Mouse (Mus musculus): ENCODE data around the gene Abhd12.
"Not testable (repeated sequence)": the region's sequence is repeated elsewhere in the genome, so short reads cannot be mapped to it uniquely, and the experiment has no call there.

Abhd12 gene

DNA sequence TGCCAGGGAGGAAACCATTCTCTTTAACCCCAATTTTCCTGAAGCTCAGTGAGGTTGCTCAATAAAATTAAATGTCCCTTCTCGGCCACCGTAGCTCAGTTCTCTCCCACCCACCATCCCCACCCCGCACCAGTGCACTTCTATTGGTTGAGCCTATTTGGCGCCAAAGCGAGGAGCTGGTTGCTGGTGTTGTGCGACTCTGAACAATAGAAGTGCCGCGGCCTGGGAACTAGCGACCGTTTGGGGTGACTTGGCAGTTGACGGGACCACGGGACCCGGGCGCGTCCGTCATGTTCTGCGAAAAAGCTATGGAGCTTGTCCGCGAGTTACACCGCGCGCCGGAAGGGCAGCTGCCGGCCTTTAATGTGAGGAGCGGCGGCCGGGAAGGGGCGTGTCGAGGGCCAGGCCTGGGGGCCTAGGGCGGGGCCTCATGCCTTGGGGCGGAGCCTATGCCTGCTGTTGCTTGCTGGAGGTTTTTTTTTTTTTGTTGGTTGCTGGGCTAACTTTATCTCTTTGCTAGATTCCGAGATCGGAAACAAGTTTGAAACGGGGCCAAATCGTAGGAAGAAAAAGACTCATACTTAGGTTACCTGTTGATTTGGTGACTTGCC, 5.0 kb upstream of the Abhd12 start:
- peak; percentile 89 for DNase-seq

GRCm38 (mm10) chr2:150908881-150909280, 4.3 kb upstream of the Abhd12 start:
- DNase-seq: not testable (repeated sequence)

DNA sequence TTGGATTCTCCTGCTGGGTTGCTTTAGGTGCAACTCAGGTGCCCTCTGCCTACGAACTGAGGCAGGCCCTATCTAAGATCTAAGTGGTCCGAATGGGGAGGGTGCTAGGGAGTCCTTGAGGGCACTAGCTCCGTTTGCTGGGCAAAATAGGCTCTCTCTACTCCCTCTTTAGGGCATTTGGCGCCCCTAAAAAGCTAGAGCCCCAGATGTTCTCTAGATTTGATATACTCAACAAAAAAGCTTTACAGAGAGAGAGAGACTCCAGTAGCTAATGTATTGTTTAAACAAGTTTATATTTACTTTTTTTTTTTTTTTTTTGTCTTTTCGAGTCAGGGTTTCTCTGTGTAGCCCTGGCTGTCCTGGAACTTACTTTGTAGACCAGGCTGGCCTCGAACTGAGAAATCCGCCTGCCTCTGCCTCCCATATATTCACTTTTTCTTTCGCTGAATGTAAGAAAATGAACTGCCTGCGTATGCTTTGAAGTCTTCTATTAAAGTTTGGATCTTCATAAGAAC, 452 bp upstream of the Abhd12 start, which contains the start of gene Gins1:
TSS of gene Gins1 (plus strand) at position 465 of the 515 bp plus-strand sequence.
- DNase-seq: no peak

DNA sequence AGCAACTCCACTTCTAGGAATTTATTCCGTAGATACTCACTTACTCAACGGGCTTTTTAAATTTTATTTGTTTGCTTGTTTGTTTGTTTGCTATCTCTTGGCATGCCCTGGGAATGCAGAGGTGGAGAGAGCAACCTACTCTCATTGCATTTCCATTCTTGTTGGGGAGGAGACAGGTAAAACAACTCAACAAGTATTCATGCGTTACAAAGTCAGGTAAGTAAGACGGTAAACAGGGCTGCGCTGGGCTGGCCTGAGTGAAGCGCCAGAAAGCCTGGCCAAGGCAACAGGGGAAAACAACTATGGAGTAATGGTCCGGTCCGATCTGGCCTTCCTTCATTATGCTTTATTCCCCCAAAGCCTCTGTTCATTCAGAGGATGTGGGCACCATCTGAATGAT, 2.2 kb downstream of the Abhd12 start:
- DNase-seq: no peak

- no peak for DNase-seq
These were observed 4.2 kb downstream of the Abhd12 start for GRCm38 (mm10) chr2:150900341-150900740.

GRCm38 (mm10) chr2:150895691-150896252, 8.8 kb downstream of the Abhd12 start:
- no peak for DNase-seq

DNA sequence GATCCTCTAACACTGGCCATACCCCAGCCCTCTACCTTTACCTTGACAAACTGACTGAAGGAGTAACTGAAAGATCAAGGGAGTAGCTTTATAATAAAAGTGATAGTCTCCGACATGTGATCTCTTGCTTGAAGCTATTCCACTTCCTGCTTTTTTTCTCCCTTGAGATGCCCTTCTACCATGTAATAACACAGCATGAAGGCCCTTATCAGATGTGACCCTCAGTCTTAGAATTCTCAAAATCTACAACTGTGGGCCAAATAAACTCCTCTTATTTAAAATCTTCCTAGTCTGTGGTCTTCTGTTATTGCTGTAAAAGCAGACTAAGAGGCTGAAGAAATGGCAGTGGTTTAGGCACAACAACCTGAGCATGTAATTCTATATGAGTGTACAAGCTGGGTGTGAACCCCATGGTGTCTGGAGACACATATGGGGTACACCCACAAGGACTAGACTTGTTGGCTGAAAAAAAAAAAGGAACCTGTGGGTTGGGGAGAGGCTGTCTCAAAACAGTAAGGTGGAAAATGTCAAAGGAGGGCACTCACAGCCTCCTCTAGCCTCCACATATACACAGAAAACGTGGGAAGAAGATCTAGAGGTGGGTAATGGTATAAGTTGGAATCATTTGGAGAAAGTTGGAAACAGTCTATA, 9.8 kb downstream of the Abhd12 start:
- DNase-seq: no peak

GRCm38 (mm10) chr2:150887370-150887769, 17.2 kb downstream of the Abhd12 start:
- no peak for DNase-seq

DNA sequence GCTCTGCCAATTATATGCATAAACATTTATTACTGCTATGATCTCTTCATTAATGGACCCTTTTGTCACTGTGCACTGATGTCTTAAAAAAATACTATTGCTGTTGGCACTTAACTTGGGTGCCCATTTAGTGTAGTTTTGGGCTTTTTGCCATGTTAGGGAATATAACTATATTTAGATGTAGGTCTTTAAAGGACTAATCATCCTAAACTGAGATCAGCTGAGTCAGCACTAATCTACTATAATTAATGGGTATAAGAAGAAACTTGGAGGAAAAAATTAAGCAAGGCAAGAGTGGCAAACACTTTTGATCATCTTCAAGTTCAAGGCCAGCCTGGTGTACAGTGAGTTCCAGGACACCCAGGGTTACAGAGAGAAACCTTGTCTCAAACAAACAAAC, 18.2 kb downstream of the Abhd12 start:
- DNase-seq: no peak

DNA sequence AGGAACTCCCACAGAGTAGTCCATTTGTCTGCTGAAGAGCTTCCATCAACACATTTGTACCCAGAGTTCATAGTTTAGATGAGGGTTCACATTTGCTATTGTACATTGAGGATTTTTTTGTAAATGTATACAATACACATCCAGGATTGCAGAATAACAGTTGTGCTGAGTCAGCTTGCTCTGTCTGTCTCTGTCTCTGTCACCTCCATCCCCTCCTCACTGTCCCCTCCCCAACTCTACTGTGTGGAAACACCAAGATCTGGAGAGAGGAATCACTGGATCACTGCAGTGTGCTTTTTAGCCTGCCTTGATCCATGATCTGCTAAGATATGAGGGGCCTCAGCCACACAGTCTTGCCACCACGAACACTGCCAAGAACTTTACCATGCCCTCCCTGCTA, 18.7 kb downstream of the Abhd12 start:
- DNase-seq: no peak

DNA sequence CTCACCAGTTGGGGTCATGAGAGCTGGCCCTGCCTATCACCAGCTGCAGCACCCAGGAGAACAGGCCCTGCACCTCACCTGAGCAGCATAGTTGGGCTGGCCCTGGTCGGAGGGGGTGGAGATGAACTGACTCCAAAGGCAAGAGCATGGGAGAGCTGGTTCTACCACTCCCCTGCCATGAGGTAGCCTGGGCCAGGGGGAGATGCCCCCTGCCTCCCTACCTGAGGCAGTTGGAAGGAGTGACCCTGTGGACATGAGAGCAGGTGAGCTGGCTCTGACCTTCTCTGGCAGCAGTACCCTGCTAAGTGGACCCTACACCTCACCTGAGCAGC, 19.8 kb downstream of the Abhd12 start:
- no peak for DNase-seq

DNA sequence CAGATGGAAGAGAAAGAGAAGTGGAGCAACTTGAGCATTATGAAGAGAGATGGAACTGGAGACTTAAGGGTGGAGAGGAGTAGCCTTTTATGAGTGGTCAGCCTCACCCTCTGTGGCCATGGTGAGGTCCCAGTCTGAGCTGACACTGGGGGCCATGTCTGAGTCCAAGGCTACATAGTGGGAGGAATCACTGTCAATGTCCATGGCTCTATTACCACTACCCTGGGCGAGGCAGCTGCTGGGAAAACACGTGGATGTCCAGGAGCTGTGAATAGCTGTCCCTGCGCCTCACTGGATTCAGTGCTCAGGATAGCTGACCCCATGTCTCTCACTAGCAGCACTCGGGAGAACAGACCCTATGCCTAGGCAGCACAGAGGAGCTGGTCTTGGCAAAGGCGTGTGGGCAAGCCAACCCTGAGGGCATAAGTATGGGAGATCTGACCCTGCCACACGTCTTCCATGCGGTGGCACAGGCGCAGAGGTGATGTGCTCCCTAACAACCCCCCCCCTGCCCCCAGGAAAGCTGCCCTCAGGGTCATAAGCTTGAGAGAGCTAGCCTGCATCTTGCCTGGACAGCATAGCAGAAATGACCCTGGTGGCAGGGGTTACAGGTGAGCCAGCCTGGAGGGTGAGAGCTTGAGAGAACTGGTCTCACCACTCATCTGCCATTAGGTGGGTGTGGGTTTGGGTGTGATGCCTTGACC, 20.3 kb downstream of the Abhd12 start:
- no peak for DNase-seq

GRCm38 (mm10) chr2:150877561-150877960, 27.0 kb downstream of the Abhd12 start:
- DNase-seq: no peak

- DNase-seq: no peak
These were observed 29.3 kb downstream of the Abhd12 start for GRCm38 (mm10) chr2:150875226-150875625.

DNA sequence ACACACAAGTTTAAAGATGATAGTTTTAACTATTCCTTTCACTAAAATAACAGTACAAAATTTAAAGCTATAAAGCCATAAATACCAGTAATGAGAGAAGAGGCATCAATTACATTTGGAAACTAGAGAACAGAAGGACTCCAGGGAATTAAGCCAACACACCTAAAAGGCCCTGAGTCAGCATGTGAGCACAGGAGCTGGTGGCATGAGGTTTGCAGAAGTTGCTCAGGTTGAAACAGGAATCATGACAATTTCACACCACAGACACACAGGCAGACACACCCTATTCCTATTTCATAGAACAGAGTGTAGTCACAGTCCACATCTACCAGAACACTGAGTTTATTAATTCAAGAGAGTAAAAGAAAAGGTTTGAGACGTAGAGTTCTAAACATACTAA, 30.0 kb downstream of the Abhd12 start:
- DNase-seq: no peak

DNA sequence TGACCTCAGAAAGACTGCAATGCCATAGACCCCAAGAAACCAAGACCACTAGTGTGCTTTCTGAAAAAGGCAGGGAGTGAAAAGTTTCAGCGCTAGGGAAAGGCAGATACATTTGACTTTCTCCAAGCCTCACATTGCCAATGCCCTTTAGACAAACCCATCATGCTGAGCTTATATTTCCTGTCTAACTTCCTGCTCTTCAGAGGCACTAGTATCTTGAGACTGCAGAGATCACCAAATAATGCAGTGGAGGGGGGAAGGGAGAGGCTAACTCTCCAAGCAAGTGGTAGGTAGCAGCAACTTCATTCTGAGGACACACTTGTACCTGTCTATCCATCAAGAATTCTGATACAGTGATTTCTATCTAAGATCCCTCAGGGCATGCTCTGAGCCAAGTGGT, 35.1 kb downstream of the Abhd12 start:
- no peak for DNase-seq

GRCm38 (mm10) chr2:150867021-150867420, 37.5 kb downstream of the Abhd12 start:
- DNase-seq: no peak

GRCm38 (mm10) chr2:150861128-150861527, 43.4 kb downstream of the Abhd12 start:
- no peak for DNase-seq

GRCm38 (mm10) chr2:150859709-150860470, 44.7 kb downstream of the Abhd12 start:
- no peak for DNase-seq

- no peak for DNase-seq
These were observed 45.6 kb downstream of the Abhd12 start for GRCm38 (mm10) chr2:150858724-150859487.

DNA sequence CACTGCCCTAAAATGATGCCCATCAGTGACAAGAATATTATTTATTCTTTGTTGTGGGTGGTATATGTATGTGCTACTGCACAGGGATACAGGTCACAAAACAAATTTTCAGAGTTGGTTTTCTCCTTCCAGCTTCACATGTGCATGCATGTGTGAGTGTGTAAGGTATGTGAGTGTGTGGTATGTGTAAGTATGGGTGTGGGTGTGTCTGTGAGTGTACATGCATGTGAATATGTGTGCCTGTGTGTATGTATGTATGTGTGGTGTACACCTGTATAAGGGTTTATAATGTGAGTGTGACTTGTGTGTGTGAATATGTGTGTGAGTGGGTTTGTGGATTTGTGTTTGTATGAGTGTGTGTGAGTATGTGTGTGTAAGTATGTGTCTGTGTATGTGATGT, 49.4 kb downstream of the Abhd12 start:
- no peak for DNase-seq

DNA sequence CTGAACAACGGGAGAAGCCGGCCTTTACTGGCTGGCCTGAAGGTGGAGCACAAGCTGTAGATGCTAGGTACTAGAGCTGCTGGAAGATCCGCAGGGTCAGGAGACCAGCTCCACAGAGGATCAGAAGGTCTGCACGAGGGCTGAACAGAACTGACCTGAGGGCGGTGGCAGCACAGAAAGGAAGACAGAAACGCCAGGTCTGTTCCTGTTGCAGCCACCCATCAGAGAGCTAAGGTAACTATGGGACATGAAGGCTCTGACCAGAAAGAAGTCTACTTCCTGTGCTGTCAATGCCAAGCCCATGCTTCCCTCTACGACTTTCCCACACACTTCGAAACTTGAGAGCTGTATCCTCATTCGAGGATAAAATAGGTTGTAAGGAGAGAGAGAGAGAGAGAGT, 53.3 kb downstream of the Abhd12 start:
- no peak for DNase-seq

All from cerebellum, adult 9-11 months (tissue).